Mouse (Mus musculus): ENCODE measurements around the gene Ggt6.
"Not testable (repeated sequence)": the region's sequence is repeated elsewhere in the genome, so short reads cannot be mapped to it uniquely, and the experiment has no call there.

The Ggt6 gene

DNA sequence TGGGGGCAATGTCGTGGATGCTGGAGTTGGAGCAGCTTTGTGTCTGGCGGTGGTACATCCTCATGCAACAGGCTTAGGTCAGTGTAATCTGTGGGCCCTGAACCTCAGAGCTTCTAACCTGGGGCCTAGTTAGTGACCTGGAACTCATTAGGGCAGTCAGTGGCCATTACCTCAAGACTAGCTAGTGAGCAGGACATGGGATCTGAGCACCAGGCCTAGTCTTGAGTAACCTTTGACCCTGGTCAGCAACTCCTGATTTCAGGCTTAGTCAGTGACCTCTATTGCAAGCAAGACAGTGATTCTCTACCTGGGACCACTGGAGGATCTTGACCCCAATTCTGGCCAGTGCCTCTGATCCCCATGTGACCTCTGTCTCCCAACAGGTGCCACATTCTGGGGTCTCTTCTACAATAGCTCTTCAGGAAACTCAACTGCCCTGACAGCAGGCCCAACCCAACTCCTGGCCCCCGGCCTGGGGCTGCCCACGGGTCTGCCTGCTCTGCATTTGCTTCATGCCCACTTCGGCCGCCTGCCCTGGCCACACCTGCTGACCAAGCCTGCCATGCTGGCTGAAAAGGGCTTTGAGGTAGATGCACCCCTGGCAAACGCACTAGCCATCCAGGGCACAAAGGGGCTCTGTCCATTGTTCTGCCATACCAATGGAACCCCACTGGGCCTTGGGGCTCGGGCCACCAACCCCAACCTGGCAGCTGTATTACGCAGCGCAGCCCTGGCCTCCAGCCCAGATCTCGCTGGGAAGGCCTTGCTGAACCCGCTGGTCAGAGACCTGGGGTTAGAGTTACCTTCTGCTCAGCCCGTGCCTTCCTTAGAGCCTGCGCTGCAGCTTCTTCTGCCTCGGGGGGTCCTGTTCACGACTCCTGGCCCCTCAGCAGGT is 1.7 kb downstream of the Ggt6 start:
- intact Hi-C loops (cut with DNase I), result no loop called here

DNA sequence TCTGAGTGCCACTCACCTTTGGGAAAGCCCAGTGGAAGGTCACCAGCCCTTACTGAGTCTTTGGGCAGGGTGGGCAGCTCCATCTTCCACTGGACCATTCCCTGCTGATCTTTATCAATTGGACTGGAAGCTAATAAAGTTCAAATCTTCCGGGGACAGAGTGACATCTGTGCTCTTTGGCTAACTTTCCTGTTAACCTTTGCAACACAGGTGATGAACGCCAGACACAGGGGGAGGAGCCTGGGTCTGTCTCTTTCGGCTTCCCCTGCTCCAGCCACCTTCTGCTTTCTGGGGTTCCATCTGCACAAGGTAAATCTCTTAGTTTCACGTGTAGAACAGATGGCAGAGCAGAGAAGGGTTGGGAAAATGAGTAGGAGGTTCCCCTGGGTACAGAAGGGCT is 3.1 kb downstream of the Ggt6 start:
- intact Hi-C loops (cut with DNase I), result no loop called here

DNA sequence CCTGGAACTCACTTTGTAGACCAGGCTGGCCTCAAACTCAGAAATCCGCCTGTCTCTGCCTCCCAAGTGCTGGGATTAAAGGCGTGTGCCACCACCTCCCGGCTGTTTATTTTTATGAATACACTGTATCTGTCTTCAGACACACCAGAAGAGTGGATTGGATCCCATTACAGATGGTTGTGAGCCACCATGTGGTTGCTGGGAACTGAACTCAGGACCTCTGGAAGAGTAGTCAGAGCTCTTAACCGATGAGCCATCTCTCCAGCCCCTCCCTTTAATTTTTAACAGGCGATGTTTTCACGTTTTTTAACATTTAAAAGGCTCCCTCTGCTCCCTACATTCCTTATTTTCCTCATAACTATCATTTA is 5.3 kb downstream of the Ggt6 start:
- intact Hi-C loops (cut with DNase I), result not testable (repeated sequence)

DNA sequence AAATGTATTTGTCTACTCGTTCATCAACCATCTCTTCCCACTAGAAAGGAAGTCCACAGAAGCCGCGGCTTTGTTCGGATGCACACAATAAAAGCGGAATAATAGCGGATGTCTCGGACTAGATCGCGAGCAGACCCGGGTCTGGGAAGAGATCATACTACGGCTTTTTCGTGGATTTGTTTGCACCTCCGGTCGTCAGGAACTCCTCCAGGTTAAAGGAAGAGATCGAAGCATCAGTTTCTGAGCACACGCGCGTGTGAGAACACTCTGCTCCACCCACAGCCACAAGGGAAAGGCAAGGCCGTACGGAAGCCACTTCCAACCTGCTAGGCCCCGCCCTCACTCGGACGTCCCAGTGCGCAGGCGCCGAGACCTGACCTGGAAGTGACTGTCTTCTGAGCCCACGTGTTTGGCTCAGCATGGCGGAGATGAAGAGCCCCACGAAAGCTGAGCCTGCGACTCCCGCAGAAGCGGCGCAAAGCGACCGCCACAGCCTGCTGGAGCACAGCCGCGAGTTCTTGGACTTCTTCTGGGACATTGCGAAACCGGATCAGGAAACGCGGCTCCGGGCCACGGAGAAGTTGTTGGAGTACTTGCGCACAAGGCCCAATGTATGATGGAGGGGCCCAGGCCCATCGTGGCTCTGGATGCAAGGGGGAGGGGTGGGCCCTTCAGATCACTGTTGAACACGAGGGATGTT is 5.8 kb downstream of the Ggt6 start, which contains the start of gene Mybbp1a:
Mybbp1a (plus strand) TSS at position 391 of the 700 bp plus-strand sequence.
- intact Hi-C loops (cut with DNase I), result no loop called here

DNA sequence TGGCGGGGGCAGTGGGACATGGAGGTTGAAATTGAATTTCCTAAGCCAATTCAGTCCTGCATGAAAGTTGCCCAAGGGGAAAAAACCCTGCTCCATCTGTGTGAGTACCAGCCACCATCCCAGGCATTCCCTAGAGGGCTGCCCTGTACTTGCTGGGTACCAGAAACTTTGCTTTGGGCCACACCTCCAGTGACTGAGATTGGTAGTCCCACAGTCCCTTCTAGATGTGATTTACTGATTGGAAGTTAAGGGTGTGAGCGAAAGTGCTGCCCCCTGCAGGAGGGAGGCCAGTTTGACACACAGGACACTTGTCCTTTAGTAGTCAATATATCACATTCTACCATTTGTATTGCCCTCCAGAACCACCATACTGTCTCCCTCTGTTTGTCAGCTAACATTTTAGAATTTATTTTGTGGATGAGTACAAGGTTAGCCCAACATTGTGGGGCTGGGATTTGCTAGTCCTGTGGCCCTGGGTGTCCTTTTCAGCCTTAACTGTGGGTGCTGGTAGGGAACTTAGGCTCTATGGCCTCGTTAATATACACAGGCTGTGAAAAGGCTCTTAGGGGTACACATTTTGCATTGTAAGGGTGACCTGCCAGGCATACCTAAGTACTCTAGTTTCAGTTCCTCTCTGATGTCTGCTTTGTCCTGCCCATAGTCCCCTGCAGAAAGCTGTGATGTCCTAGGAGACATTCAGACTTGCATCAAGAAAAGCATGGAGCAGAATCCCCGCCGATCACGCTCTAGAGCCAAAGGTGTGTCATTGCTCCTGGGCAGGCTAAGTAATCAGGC is 11.2 kb downstream of the Ggt6 start:
- intact Hi-C loops (cut with DNase I), result loop anchor here (5.0 kb wide), 1 partner anchor 41 kb away; the partner anchor contains the start of gene Spns2

DNA sequence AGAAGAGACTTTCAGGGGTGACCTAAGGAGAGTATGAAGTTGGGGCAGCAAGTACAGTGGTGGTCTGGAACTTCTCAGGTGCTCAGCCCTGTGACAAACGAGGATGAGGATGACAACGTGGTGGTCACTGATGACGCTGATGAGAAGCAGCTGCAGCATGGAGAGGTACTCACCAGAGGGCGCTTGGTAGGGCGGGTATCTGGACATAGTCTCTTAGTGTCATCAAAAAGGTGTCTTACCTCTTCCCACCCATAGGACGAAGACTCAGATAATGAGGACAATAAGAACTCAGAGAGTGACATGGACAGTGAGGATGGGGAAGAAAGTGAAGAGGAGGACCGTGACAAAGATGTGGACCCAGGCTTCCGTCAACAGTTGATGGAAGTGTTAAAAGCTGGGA is 12.1 kb downstream of the Ggt6 start:
- intact Hi-C loops (cut with DNase I), result loop anchor here (5.0 kb wide), 1 partner anchor 40 kb away; the partner anchor contains the start of gene Spns2

DNA sequence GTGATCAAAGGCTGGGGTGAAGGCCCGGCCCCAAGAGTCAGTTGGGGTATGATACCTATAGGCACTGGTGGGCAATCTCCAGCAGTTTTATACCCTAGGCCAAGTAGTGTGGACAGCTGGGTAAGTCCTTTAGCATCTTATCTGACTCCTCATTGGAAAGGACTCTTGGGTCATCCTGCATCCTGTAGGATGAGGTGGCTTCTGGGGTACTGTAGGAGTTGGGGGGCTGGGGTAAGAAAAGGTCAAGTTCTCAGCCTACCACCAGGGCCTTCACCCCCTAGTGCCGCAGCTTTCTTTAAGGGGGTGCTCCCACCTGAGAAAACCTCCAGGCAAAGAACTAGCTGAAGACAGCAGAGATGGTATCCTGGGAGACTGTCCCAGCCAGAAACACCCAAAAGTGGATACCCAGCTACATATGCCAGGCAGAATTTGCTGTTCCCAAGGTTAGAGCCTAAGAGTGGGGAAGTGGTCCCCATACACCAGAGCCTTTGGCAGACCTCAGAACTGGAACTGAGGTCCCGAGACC is 16.9 kb downstream of the Ggt6 start:
- intact Hi-C loops (cut with DNase I), result no loop called here

DNA sequence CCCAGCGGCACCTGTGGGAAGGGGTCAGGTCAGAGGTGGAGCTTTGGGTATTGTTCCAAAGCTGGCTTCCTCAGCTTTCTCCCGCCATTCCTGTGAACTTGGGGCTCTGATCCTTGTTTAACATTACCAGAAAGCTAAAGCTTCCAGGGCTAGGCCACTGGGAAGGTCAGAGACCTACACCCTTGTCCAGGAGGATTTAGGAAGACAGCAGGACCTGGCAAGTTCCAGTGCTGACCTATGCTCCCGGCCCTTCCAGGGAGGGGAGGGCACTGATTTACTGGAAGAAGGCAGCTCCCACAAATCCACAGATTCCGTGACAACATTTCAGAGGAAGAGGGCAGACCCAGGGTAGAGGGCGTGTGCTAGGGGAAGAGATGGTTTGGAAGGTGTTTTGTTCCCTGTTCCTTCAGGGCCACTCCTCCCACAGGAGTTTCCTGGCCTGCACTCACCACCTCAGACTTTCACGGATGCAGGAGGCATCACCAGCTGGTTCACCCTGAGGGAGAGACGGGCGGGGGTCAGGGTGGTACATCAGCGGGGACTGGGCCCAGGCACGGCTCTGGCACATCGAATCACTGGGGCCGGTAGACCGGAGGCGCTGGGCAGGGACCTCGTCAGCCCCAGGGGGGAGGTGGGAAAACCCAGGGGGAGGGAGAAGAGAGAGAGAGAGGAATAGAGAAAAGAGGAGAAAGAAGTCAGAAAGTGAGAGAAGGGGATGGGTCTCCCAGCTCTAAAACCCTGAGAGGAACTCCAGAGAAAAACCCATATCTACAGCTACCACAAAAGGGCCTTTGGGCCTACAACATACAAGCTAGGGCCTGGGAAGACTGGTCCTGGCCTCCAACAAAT is 18.0 kb downstream of the Ggt6 start:
- intact Hi-C loops (cut with DNase I), result no loop called here

DNA sequence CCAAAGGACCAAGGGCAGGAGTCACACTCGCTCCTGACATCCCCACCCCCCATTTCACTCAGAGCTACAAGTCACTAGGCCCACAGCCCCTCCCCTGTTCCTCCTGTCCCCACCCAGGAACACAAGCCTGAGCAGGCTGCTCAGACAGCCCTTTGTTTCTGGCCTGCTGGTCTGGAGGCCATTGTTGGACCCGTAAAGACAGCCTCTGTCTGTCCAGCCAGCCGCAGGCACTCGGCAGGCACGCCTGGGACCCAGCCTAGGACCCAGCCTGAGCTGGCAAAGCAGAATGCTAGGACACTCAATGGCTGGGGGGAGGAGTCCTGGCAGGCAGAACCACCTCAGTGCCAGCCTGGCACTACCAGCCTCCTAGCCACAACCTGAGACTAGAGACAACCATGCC is 20.4 kb downstream of the Ggt6 start:
- intact Hi-C loops (cut with DNase I), result no loop called here

DNA sequence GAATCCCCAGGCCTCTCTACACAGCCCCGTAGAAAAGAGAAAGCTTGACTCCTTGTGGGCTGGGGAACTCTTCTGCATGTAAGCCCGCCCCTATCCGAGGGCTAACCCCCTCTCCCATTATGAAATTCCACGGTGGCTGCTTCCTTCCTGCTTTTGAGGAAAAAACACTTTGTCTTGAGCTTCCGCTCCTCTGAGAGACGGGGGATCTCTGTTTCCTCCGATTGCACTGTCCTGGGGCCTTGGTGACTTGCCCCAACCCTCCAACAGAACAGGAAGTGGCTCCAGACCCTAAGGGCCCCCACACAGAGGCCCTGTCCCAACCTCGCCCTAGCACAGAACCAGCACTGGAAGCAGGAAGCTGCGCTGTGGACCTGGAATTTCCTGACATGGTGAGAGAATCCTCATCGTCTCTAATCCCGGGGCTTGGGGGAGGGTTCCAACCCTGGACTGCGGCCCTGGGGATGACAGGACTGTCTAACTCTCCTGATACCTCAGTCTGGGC is 22.7 kb downstream of the Ggt6 start:
- intact Hi-C loops (cut with DNase I), result no loop called here

DNA sequence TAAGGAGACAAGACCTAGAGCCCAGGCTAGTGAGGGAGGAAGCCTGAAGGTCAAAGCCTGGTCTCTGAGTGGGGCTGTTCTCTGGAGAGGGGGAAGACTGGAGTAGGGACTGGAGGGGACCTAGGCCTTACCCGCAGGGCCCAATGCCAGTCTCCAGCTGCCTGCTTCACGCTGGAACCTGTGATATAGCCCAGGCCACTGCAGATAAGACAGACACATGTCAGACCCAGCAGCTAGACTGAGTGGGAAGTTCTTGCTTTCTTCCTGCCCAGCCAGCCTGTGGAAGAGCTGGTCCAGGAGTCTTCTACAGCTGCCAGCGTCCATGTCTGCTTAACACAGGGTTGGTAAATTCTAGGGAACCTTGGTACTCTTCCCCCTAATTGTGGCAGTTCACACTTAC is 23.2 kb downstream of the Ggt6 start:
- intact Hi-C loops (cut with DNase I), result no loop called here

DNA sequence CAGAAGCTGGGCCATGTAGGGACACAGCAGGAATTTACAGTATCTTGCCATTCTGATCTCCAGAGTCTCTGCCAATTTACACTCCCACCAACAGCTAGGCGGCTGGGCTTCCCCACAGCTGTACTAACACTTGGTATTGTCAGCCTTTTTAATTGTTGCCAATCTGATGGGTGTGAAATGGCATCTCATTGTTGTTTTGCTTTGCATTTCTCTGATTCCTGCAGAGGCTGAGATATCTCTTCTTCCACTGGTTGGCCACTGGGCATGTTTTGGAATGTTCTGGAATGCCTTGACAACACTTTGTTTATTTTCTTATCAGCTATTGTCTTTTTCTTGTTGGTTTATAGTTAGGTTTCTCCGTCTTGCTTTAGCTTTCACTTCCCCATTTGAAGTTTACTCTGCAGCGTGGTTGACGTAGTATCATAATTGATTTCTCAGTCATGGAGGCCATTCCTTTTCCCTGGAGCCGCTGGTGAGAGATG is 26.2 kb downstream of the Ggt6 start:
- intact Hi-C loops (cut with DNase I), result no loop called here

DNA sequence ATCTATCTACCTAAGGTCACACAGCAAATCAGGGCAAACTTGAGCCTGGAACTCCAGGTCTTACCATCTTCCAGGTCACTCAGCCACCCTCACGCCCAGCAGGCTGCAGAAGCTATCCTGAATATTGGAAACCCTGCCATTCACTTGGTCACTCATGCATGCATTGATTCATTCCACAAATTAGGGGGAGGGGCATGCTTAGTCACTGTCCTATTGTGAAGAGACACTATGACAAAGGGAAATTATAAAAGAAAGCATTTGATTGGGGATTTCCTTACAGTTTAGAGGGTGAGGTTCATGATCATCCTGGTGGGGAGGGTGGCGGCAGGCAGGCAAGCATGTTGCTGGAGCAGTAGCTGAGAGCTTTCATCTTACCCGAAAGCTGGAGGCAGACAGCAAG is 29.5 kb downstream of the Ggt6 start:
- intact Hi-C loops (cut with DNase I), result no loop called here

DNA sequence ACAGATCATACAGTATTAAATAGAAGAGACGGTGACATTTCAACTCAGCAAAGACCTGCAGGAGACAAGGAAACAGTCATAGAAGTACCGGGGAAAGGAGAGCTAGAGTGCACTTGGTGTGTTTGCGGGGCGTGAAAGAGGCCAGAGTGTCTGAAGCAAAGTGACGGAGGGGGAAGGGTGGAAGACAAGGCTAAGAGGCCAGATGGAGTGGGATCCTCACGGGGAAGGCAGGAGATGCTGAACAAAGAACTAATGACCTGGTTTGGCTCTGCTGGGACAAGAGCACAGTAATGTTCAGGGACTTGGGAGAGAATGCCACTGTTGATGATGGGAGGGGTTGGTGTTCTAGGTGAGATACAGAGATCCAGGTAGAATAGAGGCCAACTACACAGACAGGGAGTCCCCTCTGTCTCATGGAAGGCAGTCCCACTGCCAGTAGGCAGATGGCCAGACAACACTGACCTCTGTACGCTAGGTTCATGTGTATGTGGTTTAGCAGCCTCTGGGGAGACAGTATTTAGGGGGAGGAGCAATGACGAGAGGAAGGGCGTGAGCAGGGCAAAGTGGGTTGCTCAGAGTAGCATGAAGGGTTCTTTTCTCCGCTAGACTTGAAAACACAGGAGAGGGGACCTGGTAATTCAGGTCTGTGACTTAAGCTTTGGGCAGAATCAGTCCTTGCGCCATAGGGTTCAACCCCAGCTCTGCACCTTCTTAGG is 30.8 kb downstream of the Ggt6 start:
- intact Hi-C loops (cut with DNase I), result no loop called here

DNA sequence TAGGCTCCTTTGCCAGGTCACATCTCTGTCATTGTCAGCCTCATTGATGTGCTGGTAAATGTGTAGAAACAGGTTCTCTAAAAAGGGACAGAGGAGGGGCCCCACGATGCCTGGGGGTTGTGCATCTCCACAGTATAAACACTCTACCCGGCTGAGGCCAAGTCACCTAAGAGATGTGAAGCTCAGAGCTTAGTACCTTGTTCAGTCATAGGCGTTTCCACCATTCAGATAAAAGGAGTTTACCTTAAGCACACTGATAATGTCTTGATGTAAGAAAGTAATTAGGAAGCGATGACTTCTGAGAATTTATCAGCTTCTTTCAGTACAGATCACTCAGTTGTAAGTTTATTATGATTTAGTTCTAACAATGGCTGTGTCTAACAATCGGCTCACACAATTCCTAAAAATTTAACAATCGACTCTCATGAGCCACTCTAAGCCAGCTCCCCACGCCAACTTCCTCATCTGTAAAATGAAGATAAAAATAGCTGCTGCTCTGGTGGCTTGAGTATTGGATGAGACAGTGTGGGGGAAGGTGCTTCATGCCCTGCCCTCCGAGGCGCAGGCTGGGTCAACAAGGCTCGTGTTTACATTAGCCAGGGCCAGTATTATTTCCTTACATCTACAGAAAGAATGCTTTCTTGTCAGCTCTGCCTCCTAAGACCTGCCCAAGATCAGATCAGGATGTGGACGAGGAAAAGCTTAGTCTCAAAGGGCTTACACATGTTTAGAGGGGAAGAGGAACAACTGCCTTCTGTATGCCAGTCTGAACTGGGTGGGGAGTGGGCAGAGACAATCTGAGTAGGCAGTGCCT is 31.6 kb downstream of the Ggt6 start:
- intact Hi-C loops (cut with DNase I), result no loop called here

DNA sequence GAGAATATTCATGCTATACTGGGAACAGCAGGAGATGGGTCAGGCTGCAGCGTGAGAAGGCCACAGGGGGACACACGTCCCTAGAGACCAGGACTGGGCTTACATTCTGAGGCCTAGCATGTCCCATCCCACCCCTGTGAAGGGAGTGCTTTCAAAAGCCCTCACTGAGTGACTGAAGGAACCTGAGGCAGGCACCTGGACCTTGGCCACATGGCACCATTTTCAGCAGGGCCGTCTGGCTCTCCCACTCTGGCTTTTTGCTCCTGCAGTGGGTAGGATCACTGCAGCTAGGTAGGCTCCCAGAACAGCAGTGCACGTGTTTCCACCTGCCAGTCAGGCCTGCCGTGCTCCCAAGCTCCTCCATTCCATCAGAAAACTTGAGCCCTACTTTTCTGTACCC is 33.2 kb downstream of the Ggt6 start:
- intact Hi-C loops (cut with DNase I), result no loop called here

DNA sequence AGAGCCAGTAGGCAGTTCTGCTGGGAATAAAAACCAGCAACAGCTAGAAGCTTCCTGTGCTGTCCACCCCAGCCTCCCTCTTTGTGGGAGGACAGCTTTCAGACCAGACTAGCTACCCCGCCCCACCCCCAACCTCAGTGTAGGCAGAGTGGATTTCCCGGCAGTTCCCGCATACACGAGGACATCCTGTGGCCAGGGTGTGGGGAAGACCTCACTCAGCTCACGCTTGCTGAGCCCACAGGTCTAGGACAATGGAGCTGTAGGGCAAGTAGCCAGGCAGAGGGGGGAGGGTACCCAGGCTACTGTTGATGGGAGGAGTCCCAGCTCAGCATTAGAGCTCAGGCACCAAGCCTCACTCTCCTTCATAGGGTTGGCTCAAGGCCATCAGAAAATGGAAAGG is 33.9 kb downstream of the Ggt6 start:
- intact Hi-C loops (cut with DNase I), result no loop called here

DNA sequence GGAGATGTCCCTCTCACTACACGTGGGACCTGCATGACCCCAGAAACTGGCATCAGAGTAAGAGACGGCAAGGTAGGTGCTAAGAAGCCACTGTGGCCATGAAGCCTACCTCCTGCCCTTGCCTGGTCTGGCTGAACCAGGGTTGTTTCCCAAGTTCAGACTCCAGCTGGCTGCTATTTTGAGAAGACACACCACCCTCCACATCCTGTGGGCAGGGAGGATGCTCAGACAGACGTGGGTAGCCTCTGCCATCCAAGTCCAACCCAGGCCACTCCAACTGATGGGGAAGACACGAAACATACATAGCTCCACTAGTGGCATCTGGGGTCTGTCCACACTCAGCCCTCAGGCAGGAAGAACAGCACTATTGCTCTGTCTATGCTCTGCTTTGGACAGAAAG is 34.7 kb downstream of the Ggt6 start:
- intact Hi-C loops (cut with DNase I), result no loop called here

DNA sequence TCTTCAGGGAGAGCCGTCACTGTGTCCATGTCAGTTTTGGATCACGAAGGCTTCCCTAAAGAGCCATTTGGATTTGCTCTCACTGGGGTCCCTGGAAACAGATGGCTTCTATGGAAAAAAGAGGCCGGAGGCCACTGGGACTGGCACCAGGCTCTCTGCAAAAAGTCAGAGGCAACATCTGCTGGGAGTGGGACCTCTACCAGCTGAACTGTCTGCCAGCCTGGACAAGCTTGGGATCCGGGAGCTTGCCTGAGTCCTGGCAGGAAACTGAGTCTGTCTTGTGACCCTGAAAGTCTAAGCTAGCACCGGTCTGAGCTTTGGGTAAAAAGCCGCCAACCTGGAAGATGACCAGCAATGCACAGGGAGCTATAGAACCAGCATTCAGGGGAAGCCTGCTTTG is 36.1 kb downstream of the Ggt6 start:
- intact Hi-C loops (cut with DNase I), result no loop called here

Measured in adrenal gland (tissue).